Mouse (Mus musculus) bone marrow macrophage, adult 2 months (primary cell): ENCODE data around the gene Tpcn2.

Source experiments
- CTCF ChIP-seq: IDR thresholded peaks from 2 replicates; pipeline ENCODE4 v1.5.1; 2012; ENCODE audit warnings: low read depth, mild to moderate bottlenecking, low read length, moderate library complexity
- POLR2A ChIP-seq: IDR thresholded peaks from 2 replicates; pipeline ENCODE4 v1.6.1; 2012; ENCODE audit warnings: mild to moderate bottlenecking, low read depth, low read length, borderline replicate concordance

- TF ChIP-seq CTCF (no peak), POLR2A (no peak)
Measured at GRCm38 (mm10) chr7:145330641-145331040, 46.8 kb upstream of the Tpcn2 start.
